Mouse (Mus musculus) adrenal gland, postnatal 14 days (tissue): ENCODE results near the gene Tmem251. TPM values are rescaled to one million over a fixed set of nuclear protein-coding genes. Genes with fewer than 3 reads are reported as not detected.
A peak's percentile ranks its signal among the peaks of the same experiment; 100 is the strongest.

Source experiments
- DNase-seq: peaks from one replicate; pipeline ENCODE4 v3.0.0; 2021; ENCODE audit warnings: mixed read lengths
- total RNA-seq: library from RNA; stranded (reverse); gene quantifications from 2 replicates; pipeline ENCODE4 v1.2.3, GENCODE M21; 2021

Tmem251 gene
- total RNA-seq, 1 experiment from 2014 or later: 5.7 TPM

- DNase-seq: no peak
Measured at GRCm38 (mm10) chr12:102709896-102710295, 33.7 kb upstream of the Tmem251 start.

GRCm38 (mm10) chr12:102710851-102711375 lies 32.6 kb upstream of the Tmem251 start:
- DNase-seq: no peak

- DNase-seq: no peak
Measured at GRCm38 (mm10) chr12:102713153-102713865, 30.3 kb upstream of the Tmem251 start.

GRCm38 (mm10) chr12:102714116-102714515 lies 29.4 kb upstream of the Tmem251 start:
- DNase-seq: no peak

DNA sequence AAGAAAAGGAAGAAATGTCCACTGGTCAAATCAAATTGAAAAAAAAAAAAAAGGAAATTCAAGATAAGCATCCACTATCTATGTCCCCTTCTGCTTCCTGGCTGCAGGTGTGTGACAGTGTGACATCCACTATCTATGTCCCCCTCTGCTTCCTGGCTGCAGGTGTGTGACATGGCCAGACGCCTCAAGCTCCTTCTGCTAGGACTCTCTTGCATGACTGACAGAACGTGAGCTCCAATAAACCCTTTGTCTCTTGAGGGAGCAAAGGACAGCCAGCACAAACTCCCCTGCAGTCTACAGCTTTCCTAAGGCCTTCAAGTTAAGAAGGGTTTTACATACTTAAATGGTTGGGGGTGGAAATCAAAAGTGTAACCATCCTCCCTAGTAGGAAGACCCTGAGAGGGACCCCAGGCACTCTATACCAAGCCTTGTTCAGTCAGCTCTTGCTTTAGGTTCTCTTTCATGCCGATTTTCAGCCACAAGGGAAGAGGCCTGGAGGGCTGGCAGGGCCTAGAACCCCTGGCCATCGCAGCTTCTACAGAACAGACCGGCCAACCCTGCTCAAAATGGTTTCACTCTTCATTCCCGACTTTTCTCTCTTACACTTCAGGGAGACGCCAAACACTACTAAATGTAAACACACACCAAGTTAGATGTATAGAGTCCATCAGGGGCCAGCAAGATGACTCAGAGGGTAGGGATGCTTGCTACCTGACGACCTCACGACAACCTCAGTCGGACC lies 28.7 kb upstream of the Tmem251 start:
- DNase-seq: no peak

DNA sequence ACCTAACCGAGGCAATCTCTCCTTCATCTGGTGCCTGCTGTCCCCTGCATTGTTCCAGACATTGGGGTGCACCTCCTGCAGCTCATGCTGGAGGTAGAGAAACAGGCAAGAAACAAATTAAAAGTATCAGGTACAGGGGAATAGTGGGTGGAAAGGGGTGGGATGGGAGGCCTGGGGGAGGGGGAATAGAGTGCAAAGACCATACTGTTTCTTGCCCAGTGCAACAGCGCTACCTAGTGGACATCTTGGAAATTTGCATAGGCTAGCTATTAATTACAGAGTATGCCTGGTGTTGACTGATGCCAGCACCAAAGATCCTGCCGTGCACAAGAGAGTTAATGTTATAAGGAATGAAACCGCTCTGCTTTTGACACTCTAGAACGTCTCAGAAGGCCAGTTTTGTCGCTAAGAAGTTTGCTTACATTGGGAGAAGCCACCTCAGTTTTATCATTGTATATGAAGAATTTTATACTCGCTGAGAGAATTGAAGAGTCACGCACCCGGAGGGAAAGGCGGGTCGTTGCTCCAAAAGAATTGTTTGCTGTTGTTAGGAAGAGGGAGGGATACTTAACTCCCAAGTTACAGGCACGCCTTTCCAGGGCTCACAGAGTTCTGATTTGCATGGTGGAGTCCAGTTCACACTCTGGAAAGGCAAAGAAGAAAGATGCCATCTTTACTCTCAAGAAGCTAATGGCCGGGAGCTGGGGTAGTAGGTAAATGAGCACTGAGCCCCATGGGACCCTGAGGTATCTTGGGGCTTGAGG lies 23.8 kb upstream of the Tmem251 start:
- peak; percentile 68 for DNase-seq

GRCm38 (mm10) chr12:102722451-102722850 lies 21.1 kb upstream of the Tmem251 start:
- no peak for DNase-seq

GRCm38 (mm10) chr12:102722966-102723365 lies 20.6 kb upstream of the Tmem251 start:
- DNase-seq: no peak

DNA sequence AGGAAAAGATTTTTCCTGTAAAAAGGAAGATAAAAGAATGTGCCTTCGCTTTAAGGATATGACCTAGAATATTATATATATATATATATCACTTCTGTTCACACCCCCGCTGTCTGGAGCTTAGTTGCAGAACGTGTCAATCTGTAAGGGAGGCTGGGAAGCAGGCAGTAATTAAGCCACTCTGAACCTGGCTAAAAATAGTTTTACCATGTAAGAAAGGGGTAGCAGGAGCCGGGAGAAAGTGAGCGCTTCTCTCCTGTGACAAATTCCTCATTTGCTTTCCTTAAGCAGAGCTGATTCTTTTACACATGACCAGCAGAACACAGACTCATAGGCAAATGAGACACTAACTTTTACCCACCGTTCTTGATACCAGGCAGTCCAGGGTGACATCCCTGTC lies 19.7 kb upstream of the Tmem251 start:
- no peak for DNase-seq

- peak; percentile 18 for DNase-seq
Measured at GRCm38 (mm10) chr12:102725146-102725545, 18.4 kb upstream of the Tmem251 start.

DNA sequence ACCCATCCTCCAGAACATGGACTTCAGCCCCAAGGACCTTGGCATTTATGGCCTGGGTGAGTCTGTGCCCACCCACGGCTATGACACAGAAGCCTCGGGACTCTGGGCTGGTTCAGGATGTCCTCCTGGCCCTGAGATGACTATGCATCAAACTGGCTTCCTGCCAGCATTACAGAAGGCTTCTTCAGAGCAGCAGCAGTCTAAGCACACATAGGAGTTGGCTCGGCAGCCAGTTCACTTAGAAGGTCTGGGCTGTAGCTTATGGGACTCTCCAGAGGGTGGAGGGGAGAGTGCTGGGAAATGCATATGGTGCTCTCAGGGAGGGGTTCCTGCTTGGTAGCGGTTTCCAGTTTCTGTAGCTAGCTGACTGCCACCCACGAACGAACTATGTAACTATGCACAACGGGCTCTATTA lies 17.8 kb upstream of the Tmem251 start:
- DNase-seq: peak; percentile 72

GRCm38 (mm10) chr12:102729855-102730797 lies 13.4 kb upstream of the Tmem251 start:
- peak; percentile 75 for DNase-seq

DNA sequence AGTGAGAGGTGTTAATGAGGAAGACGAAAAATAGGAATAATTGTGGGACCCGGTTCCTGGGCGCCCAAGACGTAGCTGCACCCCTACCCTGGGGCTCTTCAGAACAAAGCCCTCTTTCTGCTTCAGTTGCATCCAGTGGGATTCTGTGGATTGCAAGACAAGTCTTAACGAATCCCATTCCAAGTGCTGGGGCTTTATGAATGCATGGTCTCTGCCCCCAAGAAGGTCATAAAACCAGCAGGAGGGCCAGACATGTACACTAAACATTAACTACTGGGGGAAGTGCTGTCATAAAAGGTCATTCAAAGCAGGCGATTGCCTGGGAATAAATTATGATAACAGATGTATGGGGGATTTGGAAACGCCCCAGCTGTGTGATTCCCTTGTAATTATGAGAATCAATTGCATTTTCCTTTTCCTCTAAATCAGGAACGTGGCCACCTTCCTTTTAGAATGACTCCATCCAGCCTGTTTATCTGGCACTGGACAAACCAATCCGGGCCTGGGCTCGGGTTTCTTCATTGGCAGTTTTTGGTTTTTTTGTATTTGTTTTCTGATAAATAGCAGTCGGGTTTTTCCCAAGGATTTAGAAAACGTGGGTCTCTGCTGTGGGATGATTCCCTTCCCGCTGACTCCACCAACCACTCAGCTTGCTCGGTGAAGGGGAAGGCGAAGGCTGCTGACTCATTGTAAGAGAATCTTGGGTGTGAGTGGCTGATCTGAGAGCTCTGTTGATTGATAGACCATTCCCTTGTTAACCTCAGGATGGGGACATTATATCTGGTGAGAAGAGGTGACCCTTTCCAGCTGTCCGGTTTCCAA lies 12.6 kb upstream of the Tmem251 start:
- DNase-seq: peak; percentile 57

DNA sequence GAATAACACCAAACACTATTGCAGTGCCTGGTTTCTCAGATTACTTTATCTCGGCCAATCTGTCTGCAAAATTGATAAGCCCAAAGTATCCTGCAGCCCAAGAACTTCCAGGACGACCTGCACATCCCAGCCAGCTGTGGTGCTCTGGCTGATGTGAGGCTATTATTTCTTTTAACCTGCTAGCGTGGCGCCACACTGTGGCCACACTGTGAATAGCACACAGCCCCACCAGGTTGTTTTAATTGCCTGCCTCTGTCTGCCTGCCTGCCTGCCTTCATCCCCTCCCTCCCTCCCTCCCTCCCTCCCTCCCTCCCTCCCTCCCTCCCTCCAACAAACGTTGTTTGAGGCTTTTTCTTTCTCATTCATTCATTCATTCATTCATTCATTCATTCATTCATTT lies 10.2 kb upstream of the Tmem251 start:
- DNase-seq: peak; percentile 81

- DNase-seq: peak; percentile 39
Measured at GRCm38 (mm10) chr12:102739096-102739495, 4.5 kb upstream of the Tmem251 start.

- DNase-seq: no peak
Measured at GRCm38 (mm10) chr12:102740285-102740684, 3.3 kb upstream of the Tmem251 start.

DNA sequence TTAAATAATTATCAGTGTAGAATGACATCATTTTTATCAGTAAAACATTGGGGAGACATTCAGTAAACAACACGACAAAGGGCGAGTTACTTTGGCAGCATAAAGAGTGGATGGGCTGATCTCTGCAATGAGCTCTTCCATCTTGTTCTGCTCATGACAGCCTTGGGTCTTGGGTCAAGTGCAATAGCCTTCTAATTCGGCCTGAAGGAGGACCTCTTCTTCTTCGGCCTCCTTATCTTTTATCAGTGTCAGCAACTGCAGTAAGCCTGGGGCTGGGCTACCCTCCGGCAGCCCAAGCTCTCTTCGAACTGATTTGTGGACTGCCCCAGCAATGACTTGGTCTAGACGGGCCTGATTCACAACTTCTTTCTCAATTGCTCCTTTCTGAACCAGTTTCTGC lies 1.5 kb upstream of the Tmem251 start:
- DNase-seq: no peak

DNA sequence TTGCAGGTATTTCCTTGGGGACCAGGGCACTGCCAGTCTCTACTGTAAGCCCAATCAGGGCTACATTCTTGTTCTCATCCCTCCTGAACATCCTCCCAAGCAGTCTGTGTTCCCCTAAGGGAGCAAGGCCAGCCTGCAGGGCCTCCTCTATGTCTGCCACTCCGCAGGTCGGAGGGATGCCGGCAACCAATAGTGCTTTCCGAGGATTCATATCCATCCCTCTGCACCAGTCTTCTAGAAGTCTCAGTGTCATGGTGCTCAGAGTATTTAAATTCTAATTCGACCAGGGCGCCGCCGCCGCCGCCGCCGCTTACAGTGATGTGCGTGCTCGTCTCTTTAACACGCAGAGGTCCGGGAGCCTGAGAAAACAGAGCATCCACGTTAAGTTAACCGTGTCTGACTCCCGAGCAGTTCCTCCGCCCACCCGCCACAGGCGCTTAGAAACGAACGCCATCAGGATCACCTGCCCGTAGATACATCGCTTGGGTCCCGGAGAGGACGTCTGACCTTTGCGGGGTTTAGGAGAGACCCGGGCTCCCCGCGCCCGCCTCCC lies 450 bp upstream of the Tmem251 start:
- no peak for DNase-seq

- DNase-seq: no peak
Measured at GRCm38 (mm10) chr12:102744839-102745238, 1.3 kb downstream of the Tmem251 start.

GRCm38 (mm10) chr12:102748256-102748655 lies 4.7 kb downstream of the Tmem251 start:
- no peak for DNase-seq
